Mouse (Mus musculus) adrenal gland, postnatal 0 days (tissue): Measurements from ENCODE around the gene Sf3b3. TPM values are rescaled to one million over a fixed set of nuclear protein-coding genes. Genes with fewer than 3 reads are reported as not detected.

ENCODE experiments used
- polyA plus RNA-seq: library from polyadenylated mRNA; unstranded; fragments of >200 nt; fragmentation: Nextera tagmentation; extraction: Ambion mirVana; gene quantifications from 2 replicates; pipeline ENCODE4 v1.2.1, GENCODE M21; 2015

Sf3b3 gene
- 30.9 and 48.4 TPM in 2 replicates for polyA plus RNA-seq

DNA sequence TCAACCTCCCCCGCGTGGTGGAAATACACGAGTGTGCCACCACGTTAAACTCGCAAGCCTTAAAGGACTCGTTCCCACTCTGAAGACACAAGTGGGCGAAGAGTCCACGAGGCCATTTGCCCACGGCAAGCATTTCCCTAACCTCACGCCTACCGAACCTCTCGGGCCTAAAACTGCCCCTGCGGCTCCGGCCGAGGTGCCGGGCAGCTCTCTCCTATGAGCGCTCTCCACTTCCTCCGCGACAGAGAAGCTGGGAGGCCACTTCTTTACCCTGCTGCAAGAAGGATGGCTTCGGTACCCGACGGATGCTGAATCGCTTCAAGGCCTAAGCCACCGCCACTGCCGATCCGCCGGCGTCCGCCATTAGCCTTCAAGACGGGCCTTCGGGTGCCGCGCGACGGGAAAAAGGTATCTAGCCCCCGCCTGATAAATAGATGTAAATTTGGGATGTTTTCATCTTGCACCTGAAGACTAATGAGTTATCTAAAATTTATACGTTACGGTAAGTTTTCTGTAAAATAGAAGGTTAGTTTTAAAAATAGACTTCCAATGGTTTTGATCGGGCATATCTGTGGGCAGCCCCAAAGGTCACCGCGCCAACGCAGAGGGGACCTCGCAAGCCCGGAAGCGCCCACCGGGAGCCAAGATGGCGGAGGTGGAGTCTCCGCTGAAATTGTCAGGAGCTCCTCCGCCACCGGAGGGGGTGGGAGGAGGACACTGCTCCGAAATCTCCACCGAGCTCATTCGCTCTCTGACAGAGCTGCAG is at the start of gene Sf3b3, which contains the start of gene Cog4:
Sf3b3 (minus strand) TSS at position 383 of the 766 bp plus-strand sequence.
Cog4 (plus strand) TSS at position 196 of the 766 bp plus-strand sequence.

DNA sequence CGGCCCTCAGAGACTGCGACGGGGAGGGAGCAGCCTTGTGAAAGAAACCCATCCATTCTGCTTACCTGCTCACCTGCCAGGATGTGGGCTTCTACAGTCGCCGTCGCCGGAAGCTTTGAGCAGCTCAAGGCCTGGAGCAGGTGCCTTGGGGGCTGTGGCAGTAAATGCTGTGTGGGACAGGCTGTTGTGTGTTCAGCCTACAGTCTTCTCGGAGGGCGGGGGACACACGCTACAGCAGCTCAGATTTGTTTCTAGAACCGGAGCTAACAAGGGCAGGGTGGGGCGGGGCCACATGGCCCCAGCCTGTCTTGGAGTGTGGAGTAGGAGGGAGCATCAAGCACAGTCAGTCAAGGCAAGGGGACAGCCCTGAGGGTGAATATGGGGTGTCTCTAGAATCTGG is 40.9 kb downstream of the Sf3b3 start, which contains the start of gene Il34:
Il34 (minus strand) TSS at position 256 of the 400 bp plus-strand sequence.

Other genes with a start within 250 kb of the Sf3b3 start
- gene Vac14, start 228.2 kb downstream of the Sf3b3 start, polyA plus RNA-seq: 11.5 and 13.9 TPM in 2 replicates
- 7.7 and 8.9 TPM in 2 replicates for gene Mtss1l, start 125.3 kb downstream of the Sf3b3 start, polyA plus RNA-seq
- 5.5 and 8.3 TPM in 2 replicates for gene Il34, start 40.9 kb downstream of the Sf3b3 start, polyA plus RNA-seq
- gene Cog4, start 187 bp downstream of the Sf3b3 start, polyA plus RNA-seq: 45.2 and 62.4 TPM in 2 replicates
- 3.1 and 4.3 TPM in 2 replicates for gene Fuk, start 55.7 kb upstream of the Sf3b3 start, polyA plus RNA-seq
- 15.9 and 17.3 TPM in 2 replicates for gene St3gal2, start 73.1 kb upstream of the Sf3b3 start, polyA plus RNA-seq
- gene Ddx19a, start 151.0 kb upstream of the Sf3b3 start, polyA plus RNA-seq: 10.0 and 10.7 TPM in 2 replicates
- 2.0 and 2.9 TPM in 2 replicates for gene Ddx19b, start 185.0 kb upstream of the Sf3b3 start, polyA plus RNA-seq
- gene Aars, start 186.4 kb upstream of the Sf3b3 start, polyA plus RNA-seq: 28.0 and 57.3 TPM in 2 replicates
- 15.1 and 20.4 TPM in 2 replicates for gene Exosc6, start 209.6 kb upstream of the Sf3b3 start, polyA plus RNA-seq
- 0.20 and 2.9 TPM in 2 replicates for gene Clec18a, start 245.6 kb upstream of the Sf3b3 start, polyA plus RNA-seq
- gene Pdpr, start 247.8 kb upstream of the Sf3b3 start, polyA plus RNA-seq: 6.0 and 8.8 TPM in 2 replicates